Mouse (Mus musculus) ES-E14 (cell line): ENCODE results near the gene Ripply3. TPM values are rescaled to one million over a fixed set of nuclear protein-coding genes. Genes with fewer than 3 reads are reported as not detected.

Experiments
- DNase-seq: peaks from one replicate; pipeline ENCODE4 v3.0.0-alpha.2; 2013; ENCODE audit warnings: low read depth, low spot score
- H3K27ac ChIP-seq: 2 replicates; pipeline ENCODE4 v1.5.1; 2012; ENCODE audit warnings: low read depth, mild to moderate bottlenecking, low read length, moderate library complexity, mixed read lengths; ENCODE audit not compliant: poor library complexity, insufficient read depth, severe bottlenecking
- H3K36me3 ChIP-seq: 2 replicates; pipeline ENCODE4 v1.6.1; 2012; ENCODE audit warnings: mild to moderate bottlenecking, low read length, moderate library complexity, mixed read lengths; ENCODE audit not compliant: control insufficient read depth, poor library complexity, insufficient read depth, severe bottlenecking
- H3K4me1 ChIP-seq, 2 experiments: fragments of 150-350 bp in 1 of 2; sonication (generic) in 1 of 2; 2 replicates each; pipeline ENCODE4 v1.6.1; 2012; ENCODE audit warnings: low read length in 2 of 2, mild to moderate bottlenecking in 1 of 2, mixed read lengths in 1 of 2; ENCODE audit not compliant: control insufficient read depth in 2 of 2, insufficient read depth in 2 of 2, poor library complexity in 1 of 2
- H3K4me3 ChIP-seq, 2 experiments: fragments of 150-350 bp in 1 of 2; sonication (generic) in 1 of 2; 2 replicates each; pipeline ENCODE4 v1.5.1; 2012; ENCODE audit warnings: low read length in 2 of 2, low read depth in 1 of 2, mild to moderate bottlenecking in 1 of 2, mixed read lengths in 1 of 2; ENCODE audit not compliant: insufficient read depth in 1 of 2, poor library complexity in 1 of 2, severe bottlenecking in 1 of 2
- H3K9ac ChIP-seq: 2 replicates; pipeline ENCODE4 v1.6.1; 2012; ENCODE audit warnings: low read depth, mild to moderate bottlenecking, low read length, mixed read lengths; ENCODE audit not compliant: poor library complexity, insufficient read depth, severe bottlenecking
- H3K9me3 ChIP-seq: fragments of 150-350 bp; sonication (generic); 2 replicates; pipeline ENCODE4 v1.6.1; 2012; ENCODE audit warnings: low read depth, mild to moderate bottlenecking, low read length; ENCODE audit not compliant: control insufficient read depth, insufficient read depth
- CHD2 ChIP-seq: IDR thresholded peaks from 2 replicates; pipeline ENCODE4 v1.6.1; 2014; ENCODE audit warnings: mild to moderate bottlenecking, low read depth, low read length, inconsistent platforms
- HCFC1 ChIP-seq: IDR thresholded peaks from 2 replicates; pipeline ENCODE4 v1.6.1; 2012; ENCODE audit warnings: low read length, inconsistent platforms, borderline replicate concordance; ENCODE audit not compliant: insufficient read depth
- MAFK ChIP-seq: IDR thresholded peaks from 2 replicates; pipeline ENCODE4 v1.6.1; 2014; ENCODE audit warnings: mild to moderate bottlenecking, low read depth, low read length, inconsistent platforms; ENCODE audit not compliant: insufficient read depth
- ZC3H11A ChIP-seq: IDR thresholded peaks from 2 replicates; pipeline ENCODE4 v1.6.1; 2012; ENCODE audit warnings: low read depth, mild to moderate bottlenecking, inconsistent platforms, low read length, borderline replicate concordance
- ZNF384 ChIP-seq: IDR thresholded peaks from 2 replicates; pipeline ENCODE4 v1.6.1; 2012; ENCODE audit warnings: low read depth, low read length, inconsistent platforms
- in situ Hi-C, 2 experiments: fragments of 600-800 bp; cut with MboI; formaldehyde crosslinking; loops; one replicate each; pipeline ENCODE4 v1.15.1; 2025; ENCODE audit warnings: low sequenced_read_pairs in 2 of 2, inconsistent platforms in 1 of 2; ENCODE audit not compliant: unreplicated experiment in 2 of 2
- total RNA-seq: library from RNA; depleted of rRNA; stranded (reverse); fragments of 300-350 nt; gene quantifications from 2 replicates; pipeline ENCODE4 v1.2.3, GENCODE M21; 2012

The Ripply3 gene
- total RNA-seq, 1 experiment, result 0.22 TPM

- no peak for DNase-seq
- no peaks in the 10 kb centered on the region for H3K36me3 ChIP-seq
- TF ChIP-seq CHD2, result no peak
- no peak for TF ChIP-seq HCFC1
- no peak for TF ChIP-seq ZNF384
- no peak for TF ChIP-seq ZC3H11A
- no peak for TF ChIP-seq MAFK
- in situ Hi-C loops, result no loop called here
- no peak overlapping the region for H3K9ac ChIP-seq
- peaks cover 3 to 5% of the 10 kb centered on the region in 2 experiments; a peak in 1 of 4 replicates for H3K4me1 ChIP-seq
- no peak overlapping the region for H3K27ac ChIP-seq
- no peaks in the 10 kb centered on the region for H3K9me3 ChIP-seq
- no peak overlapping the region for H3K4me3 ChIP-seq
Measured at GRCm38 (mm10) chr16:94307942-94308341, 20.3 kb upstream of the Ripply3 start.

GRCm38 (mm10) chr16:94309025-94309424 lies 19.2 kb upstream of the Ripply3 start:
- H3K4me3 ChIP-seq, result no peak overlapping the region
- in situ Hi-C loops, result no loop called here

GRCm38 (mm10) chr16:94311416-94311815 lies 16.8 kb upstream of the Ripply3 start:
- H3K36me3 ChIP-seq, result no peaks in the 10 kb centered on the region
- no peak overlapping the region for H3K4me3 ChIP-seq
- in situ Hi-C loops, result no loop called here
- no peak overlapping the region for H3K9ac ChIP-seq
- no peak for DNase-seq
- TF ChIP-seq MAFK, result no peak
- H3K27ac ChIP-seq, result no peak overlapping the region
- 0 out of 4 replicates have a peak, but pooled peaks cover 0 to 2% of the 10 kb centered on the region in 2 experiments for H3K4me1 ChIP-seq
- H3K9me3 ChIP-seq, result no peaks in the 10 kb centered on the region

More at GRCm38 (mm10) chr16:94309025-94309424, 19.2 kb upstream of the Ripply3 start:
- Histone ChIP-seq H3K9me3 (no peaks in the 10 kb centered on the region), H3K27ac (no peak overlapping the region), H3K4me1 (0 out of 4 replicates have a peak, but pooled peaks cover 0 to 2% of the 10 kb centered on the region in 2 experiments), H3K9ac (no peak overlapping the region), H3K36me3 (no peaks in the 10 kb centered on the region)
- DNase-seq, result no peak
- TF ChIP-seq HCFC1 (no peak), ZNF384 (no peak), CHD2 (no peak), ZC3H11A (no peak), MAFK (no peak)

DNA sequence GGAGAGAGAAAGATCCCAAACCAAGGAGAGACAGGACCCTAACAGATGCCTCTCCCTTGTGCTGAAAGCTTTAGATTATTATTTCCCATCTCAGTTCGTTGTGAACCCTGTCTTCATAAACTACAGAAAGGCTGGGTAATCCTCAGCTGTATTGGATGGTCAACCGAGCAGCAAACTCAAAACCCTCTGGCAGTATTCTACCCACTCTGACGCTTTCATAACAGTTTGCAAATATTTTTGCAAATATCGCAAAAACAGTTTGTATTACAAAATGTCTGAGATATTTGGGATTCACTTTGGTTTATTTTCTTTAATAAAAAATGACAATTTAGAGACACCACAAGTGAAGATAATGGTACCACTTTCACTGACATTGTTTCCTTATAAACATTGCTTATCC lies 16.3 kb upstream of the Ripply3 start:
- Histone ChIP-seq H3K4me1 (peaks cover 0 to 6% of the 10 kb centered on the region in 2 experiments; a peak in 1 of 4 replicates), H3K36me3 (no peaks in the 10 kb centered on the region), H3K9ac (no peak overlapping the region), H3K27ac (no peak overlapping the region), H3K9me3 (no peaks in the 10 kb centered on the region), H3K4me3 (peak overlapping the region in 1 of 2 experiments; percentile 81; a peak in 2 of 4 replicates)
- DNase-seq, result no peak
- in situ Hi-C loops, result no loop called here
- TF ChIP-seq CHD2 (no peak), HCFC1 (no peak), ZC3H11A (no peak), MAFK (no peak), ZNF384 (no peak)

- DNase-seq, result peak; percentile 78
- Histone ChIP-seq H3K36me3 (no peaks in the 10 kb centered on the region), H3K9ac (peak overlapping the region; percentile 95), H3K4me1 (peaks cover 0 to 6% of the 10 kb centered on the region in 2 experiments; a peak in 1 of 4 replicates), H3K4me3 (peak overlapping the region; percentile 81 to 96), H3K9me3 (no peaks in the 10 kb centered on the region), H3K27ac (peak overlapping the region; percentile 83)
- TF ChIP-seq ZC3H11A (no peak), CHD2 (no peak), ZNF384 (peak; percentile 97), MAFK (no peak)
- in situ Hi-C loops, result no loop called here
Measured at GRCm38 (mm10) chr16:94312663-94313228, 15.5 kb upstream of the Ripply3 start.
